Mouse (Mus musculus) megakaryocyte, adult 5-6 weeks (primary cell): ENCODE results near the gene Cdk4. TPM values are rescaled to one million over a fixed set of nuclear protein-coding genes. Genes with fewer than 3 reads are reported as not detected.

ENCODE experiments used
- ATAC-seq: 2 replicates; pipeline ENCODE4 v1.8.0; 2016; ENCODE audit warnings: mild to moderate bottlenecking, inconsistent platforms; ENCODE audit not compliant: poor library complexity, severe bottlenecking
- total RNA-seq, 2 experiments: library from RNA; stranded (forward) in 1 of 2; stranded (reverse) in 1 of 2; fragments of 153-499, 151-499 nt in 1 of 2; fragments of 221-1000, 200-1000 nt in 1 of 2; gene quantifications; 2 replicates each; pipeline versions ENCODE4 v1.2.3 to v1.2.4; 2015 to 2017

Gene Cdk4
- total RNA-seq, 2 experiments from 2014 or later = 258 to 276 TPM

- no peak for ATAC-seq
Measured at GRCm38 (mm10) chr10:127094382-127094802, 31.1 kb downstream of the Cdk4 start.

GRCm38 (mm10) chr10:127098514-127098913 lies 35.2 kb downstream of the Cdk4 start:
- no peak for ATAC-seq

- no peak for ATAC-seq
Measured at GRCm38 (mm10) chr10:127099191-127099590, 35.9 kb downstream of the Cdk4 start.

GRCm38 (mm10) chr10:127099868-127100267 lies 36.5 kb downstream of the Cdk4 start:
- peak; percentile 14; the same call in 1 of the 2 replicates for ATAC-seq

GRCm38 (mm10) chr10:127100414-127100813 lies 37.1 kb downstream of the Cdk4 start:
- peak; percentile 30 for ATAC-seq

- ATAC-seq = peak; percentile 58
Measured at GRCm38 (mm10) chr10:127101151-127101550, 37.8 kb downstream of the Cdk4 start.

GRCm38 (mm10) chr10:127103631-127104030 lies 40.3 kb downstream of the Cdk4 start:
- peak; percentile 74 for ATAC-seq

- ATAC-seq = peak; percentile 9; the same call in 1 of the 2 replicates
Measured at GRCm38 (mm10) chr10:127107563-127108261, 44.4 kb downstream of the Cdk4 start.

GRCm38 (mm10) chr10:127108262-127108583 lies 44.9 kb downstream of the Cdk4 start:
- no peak for ATAC-seq

GRCm38 (mm10) chr10:127111001-127111887 lies 47.9 kb downstream of the Cdk4 start:
- ATAC-seq = no peak

GRCm38 (mm10) chr10:127114408-127114807 lies 51.1 kb downstream of the Cdk4 start:
- ATAC-seq = peak; percentile 63

GRCm38 (mm10) chr10:127115068-127115467 lies 51.7 kb downstream of the Cdk4 start:
- 0 out of 2 replicates have a peak, but pooled peaks have one; percentile 24 for ATAC-seq

Other genes with a start within 250 kb of the Cdk4 start
- 7.0 and 8.6 TPM in 2 replicates for gene Atp23, start 162.2 kb upstream of the Cdk4 start, total RNA-seq (2015)
- gene Atp23, start 162.2 kb upstream of the Cdk4 start, total RNA-seq (2017) = 3.5 and 5.1 TPM in 2 replicates
- 73.2 and 75.2 TPM in 2 replicates for gene Ctdsp2, start 84.8 kb upstream of the Cdk4 start, total RNA-seq (2015)
- gene Ctdsp2, start 84.8 kb upstream of the Cdk4 start, total RNA-seq (2017) = 38.0 and 41.9 TPM in 2 replicates
- gene Avil, start 62.8 kb upstream of the Cdk4 start, total RNA-seq (2015) = 0.07 TPM in 1 of 2 replicates, not detected in the other
- 0.04 and 0.16 TPM in 2 replicates for gene Avil, start 62.8 kb upstream of the Cdk4 start, total RNA-seq (2017)
- 17.4 and 25.7 TPM in 2 replicates for gene Tsfm, start 32.7 kb upstream of the Cdk4 start, total RNA-seq (2015)
- gene Tsfm, start 32.7 kb upstream of the Cdk4 start, total RNA-seq (2017) = 17.1 and 21.0 TPM in 2 replicates
- gene Mettl1, start 22.1 kb upstream of the Cdk4 start, total RNA-seq (2015) = 4.2 and 5.4 TPM in 2 replicates
- gene Mettl1, start 22.1 kb upstream of the Cdk4 start, total RNA-seq (2017) = 3.5 and 8.9 TPM in 2 replicates
- not detected in 2 replicates for gene Eef1akmt3, start 22.0 kb upstream of the Cdk4 start, total RNA-seq (2015)
- 0.08 TPM in 1 of 2 replicates, not detected in the other for gene Eef1akmt3, start 22.0 kb upstream of the Cdk4 start, total RNA-seq (2017)
- not detected in 2 replicates for gene Cyp27b1, start 15.3 kb upstream of the Cdk4 start, total RNA-seq (2015)
- gene Cyp27b1, start 15.3 kb upstream of the Cdk4 start, total RNA-seq (2017) = not detected in 2 replicates
- 0.04 TPM in 1 of 2 replicates, not detected in the other for gene March9, start 3.4 kb upstream of the Cdk4 start, total RNA-seq (2015)
- gene March9, start 3.4 kb upstream of the Cdk4 start, total RNA-seq (2017) = 0.22 and 0.37 TPM in 2 replicates
- 70.0 and 82.5 TPM in 2 replicates for gene Tspan31, start 6.7 kb downstream of the Cdk4 start, total RNA-seq (2015)
- 61.6 and 62.5 TPM in 2 replicates for gene Tspan31, start 6.7 kb downstream of the Cdk4 start, total RNA-seq (2017)
- 4.1 and 8.3 TPM in 2 replicates for gene Agap2, start 11.8 kb downstream of the Cdk4 start, total RNA-seq (2015)
- 32.5 and 35.4 TPM in 2 replicates for gene Agap2, start 11.8 kb downstream of the Cdk4 start, total RNA-seq (2017)
- gene Os9, start 57.6 kb downstream of the Cdk4 start, total RNA-seq (2015) = 39.9 and 42.3 TPM in 2 replicates
- gene Os9, start 57.6 kb downstream of the Cdk4 start, total RNA-seq (2017) = 170 and 195 TPM in 2 replicates
- gene B4galnt1, start 101.7 kb downstream of the Cdk4 start, total RNA-seq (2015) = 113 TPM in 2 replicates
- 67.7 and 75.5 TPM in 2 replicates for gene B4galnt1, start 101.7 kb downstream of the Cdk4 start, total RNA-seq (2017)
- gene Slc26a10, start 117.1 kb downstream of the Cdk4 start, total RNA-seq (2015) = 0.91 TPM in 1 of 2 replicates, not detected in the other
- gene Slc26a10, start 117.1 kb downstream of the Cdk4 start, total RNA-seq (2017) = 0.22 and 0.53 TPM in 2 replicates
- 0.16 TPM in 1 of 2 replicates, not detected in the other for gene Arhgef25, start 126.5 kb downstream of the Cdk4 start, total RNA-seq (2015)
- 0.41 and 1.0 TPM in 2 replicates for gene Arhgef25, start 126.5 kb downstream of the Cdk4 start, total RNA-seq (2017)
- 8.2 and 9.2 TPM in 2 replicates for gene Dtx3, start 132.2 kb downstream of the Cdk4 start, total RNA-seq (2015)
- 4.5 and 9.1 TPM in 2 replicates for gene Dtx3, start 132.2 kb downstream of the Cdk4 start, total RNA-seq (2017)
- 9.6 and 12.0 TPM in 2 replicates for gene Pip4k2c, start 148.1 kb downstream of the Cdk4 start, total RNA-seq (2015)
- gene Pip4k2c, start 148.1 kb downstream of the Cdk4 start, total RNA-seq (2017) = 13.2 and 17.8 TPM in 2 replicates
- gene Kif5a, start 199.8 kb downstream of the Cdk4 start, total RNA-seq (2015) = 0.85 and 0.93 TPM in 2 replicates
- 0.70 and 0.94 TPM in 2 replicates for gene Kif5a, start 199.8 kb downstream of the Cdk4 start, total RNA-seq (2017)
- 78.9 and 82.6 TPM in 2 replicates for gene Dctn2, start 202.8 kb downstream of the Cdk4 start, total RNA-seq (2015)
- gene Dctn2, start 202.8 kb downstream of the Cdk4 start, total RNA-seq (2017) = 90.1 and 96.4 TPM in 2 replicates
- gene Mbd6, start 225.5 kb downstream of the Cdk4 start, total RNA-seq (2015) = 40.4 and 48.4 TPM in 2 replicates
- gene Mbd6, start 225.5 kb downstream of the Cdk4 start, total RNA-seq (2017) = 5.6 and 8.9 TPM in 2 replicates
- 38.4 and 47.8 TPM in 2 replicates for gene Mars, start 248.3 kb downstream of the Cdk4 start, total RNA-seq (2015)
- 80.3 and 95.2 TPM in 2 replicates for gene Mars, start 248.3 kb downstream of the Cdk4 start, total RNA-seq (2017)